Mouse (Mus musculus) thymus, postnatal 0 days (tissue): Measurements from ENCODE around the gene Reg4. TPM values are rescaled to one million over a fixed set of nuclear protein-coding genes. Genes with fewer than 3 reads are reported as not detected.

Experiments used
- DNase-seq: peaks from one replicate; pipeline ENCODE4 v3.0.0-alpha.2; 2015; ENCODE audit warnings: low spot score
- polyA plus RNA-seq: library from polyadenylated mRNA; unstranded; fragments of >200 nt; fragmentation: Nextera tagmentation; extraction: Ambion mirVana; gene quantifications from 2 replicates; pipeline ENCODE4 v1.2.1, GENCODE M21; 2015

Reg4 gene
- polyA plus RNA-seq, 1 experiment from 2014 or later: 0.59 TPM

DNA sequence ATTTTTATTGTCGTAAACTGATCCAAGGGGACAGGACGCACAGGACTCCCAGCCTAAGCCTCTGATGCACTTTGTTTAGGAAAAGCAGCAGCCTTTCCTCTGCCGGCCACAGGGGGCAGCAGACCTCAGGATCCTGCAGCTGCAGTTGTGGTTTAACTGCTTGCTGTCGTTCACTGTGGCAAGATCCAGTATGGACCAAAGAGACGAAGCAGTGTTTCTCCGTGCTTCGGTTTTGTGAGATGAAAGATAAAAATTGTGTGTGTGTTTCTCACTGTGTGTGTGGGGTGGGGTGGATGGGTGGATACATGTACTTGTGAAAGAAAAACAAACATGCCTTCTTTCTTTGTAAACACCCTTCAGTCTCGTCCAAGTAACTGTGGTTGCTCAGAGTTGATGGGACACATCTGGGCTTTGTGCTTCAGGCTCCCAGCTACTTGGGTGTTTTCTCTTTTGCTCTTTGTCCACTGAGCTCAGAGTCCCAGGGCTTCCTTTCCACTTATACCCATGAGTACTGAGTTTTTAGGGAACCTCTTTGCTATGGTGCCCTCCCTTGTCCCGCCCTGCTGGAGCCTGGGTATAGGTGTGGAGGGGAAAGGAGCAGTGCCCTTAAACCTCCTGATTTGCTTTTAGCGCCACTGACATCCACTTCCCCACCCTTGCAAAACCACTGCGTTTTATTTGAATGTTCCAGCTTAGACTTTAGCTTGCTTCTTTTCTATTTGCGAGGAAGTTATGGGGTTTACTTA is 59.1 kb downstream of the Reg4 start:
- peak; percentile 87 for DNase-seq

DNA sequence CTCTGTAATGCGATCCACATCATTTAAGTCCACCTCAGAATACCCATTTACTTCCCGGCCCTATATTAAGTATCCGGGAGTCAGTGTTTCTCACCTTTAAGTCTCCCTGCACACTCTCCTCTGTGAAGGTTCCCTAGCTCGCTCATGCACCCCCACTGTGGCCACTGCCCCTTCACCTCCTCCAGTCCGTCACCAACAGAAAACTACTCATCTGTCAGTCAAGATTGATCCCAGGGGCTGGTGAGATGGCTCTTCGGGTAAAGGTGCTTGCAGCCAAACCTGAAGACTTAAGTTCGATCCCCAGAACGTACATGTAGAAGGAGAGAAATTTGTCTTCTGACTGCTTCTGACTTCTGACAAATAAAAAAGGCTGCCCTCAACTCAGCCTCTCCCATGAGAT is 60.5 kb downstream of the Reg4 start:
- no peak for DNase-seq

GRCm38 (mm10) chr3:98283205-98283604 is 61.2 kb downstream of the Reg4 start:
- DNase-seq: no peak

Other genes starting within 250 kb of the Reg4 start
- 9.9 and 11.3 TPM in 2 replicates for gene Notch2, start 208.6 kb upstream of the Reg4 start, polyA plus RNA-seq
- not detected in 2 replicates for gene Adam30, start 61.5 kb upstream of the Reg4 start, polyA plus RNA-seq
- 19.9 and 26.7 TPM in 2 replicates for gene Hmgcs2, start 58.3 kb downstream of the Reg4 start, polyA plus RNA-seq
- 328 and 352 TPM in 2 replicates for gene Phgdh, start 117.8 kb downstream of the Reg4 start, polyA plus RNA-seq
- 1.3 and 1.4 TPM in 2 replicates for gene Zfp697, start 160.3 kb downstream of the Reg4 start, polyA plus RNA-seq
- gene Gm4450, start 235.0 kb downstream of the Reg4 start, polyA plus RNA-seq: not detected in 2 replicates